In genomic region chr14:80269179-80269951, GRCm38 (mm10) we compare ENCODE assay signal across 8 mouse cellular contexts.
DNase-seq lines count a peak whose midpoint lies in the region; ATAC-seq lines count a peak whose summit lies in the region.

No protein-coding gene starts in this region.

- peak; percentile 58 for ATAC-seq in intestine, embryonic 16.5 days
- peak; percentile 69 for ATAC-seq in neural tube, embryonic 11.5 days (ENCODE audit: insufficient read depth, low FRiP score, low TSS enrichment)
- no peak for ATAC-seq in erythroblast, adult 5-6 weeks (replicated peaks; ENCODE audit: low FRiP score, poor library complexity, severe bottlenecking)

- H3K36me3 ChIP-seq in forebrain, embryonic 10.5 days (replicated peaks): no peaks in the 10 kb centered on the region
- no peaks in the 10 kb centered on the region for H3K36me3 ChIP-seq in intestine, embryonic 16.5 days (ENCODE audit: control insufficient read depth, insufficient read depth, low read length)
- no peaks in the 10 kb centered on the region for H3K36me3 ChIP-seq in neural tube, embryonic 11.5 days (ENCODE audit: control insufficient read depth, insufficient read depth, low read length)

- no peak overlapping the region for H3K4me3 ChIP-seq in forebrain, embryonic 10.5 days
- H3K4me3 ChIP-seq in intestine, embryonic 16.5 days (ENCODE audit: low read length): no peak overlapping the region
- H3K4me3 ChIP-seq in neural tube, embryonic 11.5 days (ENCODE audit: low read depth, low read length): no peak overlapping the region

- intact Hi-C loops in left cerebral cortex, postnatal 10 days (cut with DNase I): loop anchor here (5.0 kb wide), 1 partner anchor 578 kb away; no protein-coding TSS in a partner anchor

- H3K9me3 ChIP-seq in forebrain, embryonic 10.5 days: no peaks in the 10 kb centered on the region
- H3K9me3 ChIP-seq in intestine, embryonic 16.5 days (ENCODE audit: control insufficient read depth, low read length): no peaks in the 10 kb centered on the region
- no peaks in the 10 kb centered on the region for H3K9me3 ChIP-seq in neural tube, embryonic 11.5 days (ENCODE audit: control insufficient read depth, low read length)

- peak; percentile 63 for DNase-seq in ovary, postnatal 14 days (ENCODE audit: low spot score)
- DNase-seq in ovary, adult 18-20 months (ENCODE audit: low spot score): no peak
- peak; percentile 85 for DNase-seq in brain, embryonic 18.5 days (ENCODE audit: low read depth, low spot score)
- peak; percentile 64 for DNase-seq in forebrain, embryonic 10.5 days (ENCODE audit: extremely low spot score, low spot score)
- DNase-seq in left cerebral cortex, postnatal 10 days (ENCODE audit: extremely low spot score in 1 of 2, low spot score in 2 of 2): peak; percentile 69 to 88
- peak; percentile 74 for DNase-seq in neural tube, embryonic 11.5 days (ENCODE audit: low spot score)

- H3K27ac ChIP-seq in forebrain, embryonic 10.5 days: no peak overlapping the region
- no peak overlapping the region for H3K27ac ChIP-seq in intestine, embryonic 16.5 days (ENCODE audit: low read length)
- H3K27ac ChIP-seq in neural tube, embryonic 11.5 days (ENCODE audit: low read depth, low read length): no peak overlapping the region

- peaks cover 31% of the 10 kb centered on the region for H3K27me3 ChIP-seq in forebrain, embryonic 10.5 days (ENCODE audit: poor library complexity, severe bottlenecking)
- H3K27me3 ChIP-seq in intestine, embryonic 16.5 days (replicated peaks; ENCODE audit: control insufficient read depth, insufficient read depth, low read length): no peaks in the 10 kb centered on the region
- no peaks in the 10 kb centered on the region for H3K27me3 ChIP-seq in neural tube, embryonic 11.5 days (ENCODE audit: control insufficient read depth, insufficient read depth, low read length)

- 56% methylated on average over 7 of the region's 7 CpGs for WGBS in forebrain, embryonic 10.5 days
- WGBS in intestine, embryonic 16.5 days: 37% methylated on average over 7 of the region's 7 CpGs
- 62% methylated on average over 7 of the region's 7 CpGs for WGBS in neural tube, embryonic 11.5 days

- no peak overlapping the region for H3K4me2 ChIP-seq in intestine, embryonic 16.5 days (ENCODE audit: low read depth, low read length)
- no peak overlapping the region for H3K4me2 ChIP-seq in neural tube, embryonic 11.5 days (ENCODE audit: low read depth)

- no peak overlapping the region for H3K9ac ChIP-seq in intestine, embryonic 16.5 days (ENCODE audit: low read depth, low read length)
- no peak overlapping the region for H3K9ac ChIP-seq in neural tube, embryonic 11.5 days (ENCODE audit: low read length)

- H3K4me1 ChIP-seq in forebrain, embryonic 10.5 days: peaks cover 15% of the 10 kb centered on the region
- H3K4me1 ChIP-seq in intestine, embryonic 16.5 days (ENCODE audit: control insufficient read depth, insufficient read depth, low read length): no peaks in the 10 kb centered on the region
- no peaks in the 10 kb centered on the region for H3K4me1 ChIP-seq in neural tube, embryonic 11.5 days (ENCODE audit: control insufficient read depth, insufficient read depth, low read length)
